Mouse (Mus musculus): ENCODE measurements around the gene Gm20388. TPM values are rescaled to one million over a fixed set of nuclear protein-coding genes. Genes with fewer than 3 reads are reported as not detected.

The Gm20388 gene
- total RNA-seq, 2 experiments from 2014 or later, result 4.0 TPM; not detected in 1

- DNase-seq, result peak in 1 of 2 experiments; percentile 43
Observed at GRCm38 (mm10) chr8:124294425-124294824, 4383.8 kb downstream of the Gm20388 start.

- no peak for DNase-seq
Observed at GRCm38 (mm10) chr8:124294900-124295299, 4384.3 kb downstream of the Gm20388 start.

GRCm38 (mm10) chr8:124295357-124295756 is 4384.7 kb downstream of the Gm20388 start:
- no peak for DNase-seq

- DNase-seq, result peak in 1 of 2 experiments; percentile 49
Observed at GRCm38 (mm10) chr8:124301512-124301911, 4390.9 kb downstream of the Gm20388 start.

GRCm38 (mm10) chr8:124301935-124302555 is 4391.4 kb downstream of the Gm20388 start:
- no peak for DNase-seq

- no peak for DNase-seq
Observed at GRCm38 (mm10) chr8:124303211-124303902, 4392.7 kb downstream of the Gm20388 start.

- DNase-seq, result no peak
Observed at GRCm38 (mm10) chr8:124304141-124304540, 4393.5 kb downstream of the Gm20388 start.

- no peak for DNase-seq
Observed at GRCm38 (mm10) chr8:124306574-124306973, 4395.9 kb downstream of the Gm20388 start.

GRCm38 (mm10) chr8:124307700-124308099 is 4397.1 kb downstream of the Gm20388 start:
- DNase-seq, result peak in 1 of 2 experiments; percentile 42

GRCm38 (mm10) chr8:124310509-124310908 is 4399.9 kb downstream of the Gm20388 start:
- no peak for DNase-seq

- no peak for DNase-seq
Observed at GRCm38 (mm10) chr8:124311111-124311510, 4400.5 kb downstream of the Gm20388 start.

GRCm38 (mm10) chr8:124311723-124312122 is 4401.1 kb downstream of the Gm20388 start:
- no peak for DNase-seq

- DNase-seq, result no peak
Observed at GRCm38 (mm10) chr8:124312228-124312627, 4401.6 kb downstream of the Gm20388 start.

- no peak for DNase-seq
Observed at GRCm38 (mm10) chr8:124314803-124315202, 4404.2 kb downstream of the Gm20388 start.

GRCm38 (mm10) chr8:124316466-124317136 is 4406.0 kb downstream of the Gm20388 start:
- DNase-seq, result peak; percentile 87 to 90

- DNase-seq, result peak; percentile 55 to 72
Observed at GRCm38 (mm10) chr8:124317191-124317682, 4406.6 kb downstream of the Gm20388 start.

- no peak for DNase-seq
Observed at GRCm38 (mm10) chr8:124317821-124318220, 4407.2 kb downstream of the Gm20388 start.

GRCm38 (mm10) chr8:124318612-124319315 is 4408.1 kb downstream of the Gm20388 start:
- DNase-seq, result peak; percentile 77 to 85

- no peak for DNase-seq
Observed at GRCm38 (mm10) chr8:124319316-124319652, 4408.6 kb downstream of the Gm20388 start.

- DNase-seq, result no peak
Observed at GRCm38 (mm10) chr8:124321227-124321840, 4410.7 kb downstream of the Gm20388 start.

GRCm38 (mm10) chr8:124323356-124323755 is 4412.7 kb downstream of the Gm20388 start:
- peak; percentile 45 to 64 for DNase-seq

GRCm38 (mm10) chr8:124328259-124328658 is 4417.6 kb downstream of the Gm20388 start:
- no peak for DNase-seq
